In the genomic region with DNA sequence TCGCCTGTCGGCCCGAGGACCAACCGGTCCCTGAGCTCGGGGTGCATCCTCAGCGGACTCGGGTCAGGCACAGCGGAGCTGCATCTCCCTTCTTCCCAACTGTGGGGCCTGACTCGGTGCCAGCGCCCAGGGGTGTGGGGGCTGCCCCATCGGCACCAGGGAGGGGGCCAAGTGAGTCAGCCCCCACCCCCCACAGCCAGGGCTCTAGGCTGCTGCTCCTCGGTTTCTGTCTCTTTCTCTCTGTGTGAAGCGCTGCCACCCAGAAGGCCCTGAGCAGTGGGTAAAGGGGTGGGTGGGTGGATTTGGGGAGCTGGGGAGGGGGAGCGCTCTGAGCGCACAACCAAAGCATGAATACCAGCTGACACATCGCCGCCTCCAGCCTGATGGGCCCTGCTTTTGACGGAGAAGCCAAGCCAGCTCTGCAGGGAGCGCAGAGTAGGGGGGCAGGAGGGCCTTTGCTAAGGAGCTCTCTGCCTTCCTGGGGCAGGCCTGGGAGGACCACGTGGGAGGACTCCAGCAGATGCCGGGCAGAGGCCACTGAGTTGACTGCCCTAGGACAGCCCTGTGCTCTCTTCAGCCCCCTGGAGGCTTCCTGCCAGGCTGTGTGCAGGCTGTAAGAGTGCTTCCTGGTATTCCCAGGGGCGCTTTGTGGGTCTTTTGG, we compare ENCODE assay signal across 8 mouse cellular contexts. TPM values are rescaled to one million over a fixed set of nuclear protein-coding genes. Genes with fewer than 3 reads are reported as not detected.
DNase-seq lines count a peak whose midpoint lies in the region; ATAC-seq and TF ChIP-seq lines count a peak whose summit lies in the region.

No protein-coding gene starts in this region.

- no peak for TF ChIP-seq POLR2A in cerebellum, adult 2 months (IDR thresholded peaks at IDR 0.05; ENCODE audit: borderline replicate concordance, insufficient read depth, low read length)
- no peak for TF ChIP-seq POLR2A in small intestine, adult 2 months (IDR thresholded peaks at IDR 0.05; ENCODE audit: low read depth, low read length)

- H3K9me3 ChIP-seq in forebrain, embryonic 11.5 days (ENCODE audit: control insufficient read depth, low read length), result no peaks in the 10 kb centered on the region
- H3K9me3 ChIP-seq in hindbrain, embryonic 15.5 days, result no peaks in the 10 kb centered on the region

- intact Hi-C loops in left cerebral cortex, postnatal 14 days (cut with DNase I), result no loop called here

- CTCF ChIA-PET in Patski (lab: Charles Lee), result no interaction called here

- no peaks in the 10 kb centered on the region for H3K36me3 ChIP-seq in forebrain, embryonic 11.5 days (ENCODE audit: control insufficient read depth, insufficient read depth, low read length)
- no peaks in the 10 kb centered on the region for H3K36me3 ChIP-seq in hindbrain, embryonic 15.5 days
- no peaks in the 10 kb centered on the region for H3K36me3 ChIP-seq in small intestine, adult 2 months (ENCODE audit: control insufficient read depth, insufficient read depth, low read length)

- TF ChIP-seq CTCF in cerebellum, adult 2 months (IDR thresholded peaks at IDR 0.05; ENCODE audit: borderline replicate concordance, insufficient read depth, low read depth, low read length), result no peak
- TF ChIP-seq CTCF in Patski (IDR thresholded peaks at IDR 0.05), result no peak
- 0 out of 2 replicates have a peak, but pooled peaks have one; percentile 8 for TF ChIP-seq CTCF in small intestine, adult 2 months (IDR thresholded peaks at IDR 0.05; ENCODE audit: extremely low read depth, insufficient read length, insufficient replicate concordance, low read depth, low read length)

- H3K4me3 ChIP-seq in cerebellum, adult 2 months (replicated peaks; ENCODE audit: insufficient read depth, low read depth, low read length), result peak overlapping the region; percentile 79
- peak overlapping the region; percentile 60 for H3K4me3 ChIP-seq in forebrain, embryonic 11.5 days (ENCODE audit: low read depth, low read length)
- H3K4me3 ChIP-seq in hindbrain, embryonic 15.5 days, result peak overlapping the region; percentile 54
- H3K4me3 ChIP-seq in small intestine, adult 2 months (ENCODE audit: low read depth, low read length), result peak overlapping the region; percentile 74

- H3K27me3 ChIP-seq in cerebellum, adult 2 months (ENCODE audit: control insufficient read depth, insufficient read depth, low read length), result no peaks in the 10 kb centered on the region
- H3K27me3 ChIP-seq in Patski, result no peaks in the 10 kb centered on the region
- peaks cover 53% of the 10 kb centered on the region for H3K27me3 ChIP-seq in forebrain, embryonic 11.5 days (ENCODE audit: control insufficient read depth, insufficient read depth, low read length)
- peaks cover 21% of the 10 kb centered on the region for H3K27me3 ChIP-seq in hindbrain, embryonic 15.5 days
- peaks cover 48% of the 10 kb centered on the region for H3K27me3 ChIP-seq in small intestine, adult 2 months (ENCODE audit: control insufficient read depth, insufficient read depth, low read length)

- in situ Hi-C loops in Patski (cut with MboI; ENCODE audit: low pct_unique_long_range_greater_than_20kb), result no loop called here

- POLR2A ChIA-PET in Patski (lab: Charles Lee), result no interaction called here

- H3K9ac ChIP-seq in forebrain, embryonic 11.5 days (ENCODE audit: low read length), result peak overlapping the region; percentile 65
- peak overlapping the region; percentile 51 for H3K9ac ChIP-seq in hindbrain, embryonic 15.5 days

- peak in 1 of 2 experiments; percentile 50 for DNase-seq in cerebellum, adult 2 months
- no peak for DNase-seq in Patski (ENCODE audit: low read depth, low spot score)
- peak; percentile 71 for DNase-seq in forebrain, embryonic 11.5 days (ENCODE audit: low spot score)
- peak; percentile 68 to 70 for DNase-seq in left cerebral cortex, postnatal 14 days (ENCODE audit: low spot score in 2 of 2)

- no peaks in the 10 kb centered on the region for H3K4me1 ChIP-seq in cerebellum, adult 2 months (ENCODE audit: control insufficient read depth, insufficient read depth, low read length)
- peaks cover 33% of the 10 kb centered on the region for H3K4me1 ChIP-seq in forebrain, embryonic 11.5 days (replicated peaks; ENCODE audit: control insufficient read depth, insufficient read depth, low read length)
- peaks cover 40% of the 10 kb centered on the region for H3K4me1 ChIP-seq in hindbrain, embryonic 15.5 days (replicated peaks)
- peaks cover 5% of the 10 kb centered on the region for H3K4me1 ChIP-seq in small intestine, adult 2 months (ENCODE audit: control insufficient read depth, insufficient read depth, insufficient read length, low read length)

- H3K4me2 ChIP-seq in forebrain, embryonic 11.5 days (ENCODE audit: low read depth, low read length, severe bottlenecking), result peak overlapping the region; percentile 99
- peak overlapping the region; percentile 99 for H3K4me2 ChIP-seq in hindbrain, embryonic 15.5 days

- ATAC-seq in cerebellum, adult (ENCODE audit: insufficient number of reproducible peaks, low FRiP score, low TSS enrichment), result no peak
- peak; percentile 48 for ATAC-seq in Patski
- ATAC-seq in forebrain, embryonic 11.5 days (replicated peaks; ENCODE audit: low FRiP score), result peak; percentile 42
- ATAC-seq in hindbrain, embryonic 15.5 days (ENCODE audit: low FRiP score, low read depth), result peak; percentile 43
- peak; percentile 45 for ATAC-seq in megakaryocyte, adult 5-6 weeks (ENCODE audit: poor library complexity, severe bottlenecking)

- H3K27ac ChIP-seq in cerebellum, adult 2 months (ENCODE audit: insufficient read depth, low read length), result no peak overlapping the region
- no peak overlapping the region for H3K27ac ChIP-seq in forebrain, embryonic 11.5 days (ENCODE audit: low read depth, low read length)
- peak overlapping the region; percentile 60 for H3K27ac ChIP-seq in hindbrain, embryonic 15.5 days (replicated peaks)
- H3K27ac ChIP-seq in small intestine, adult 2 months (ENCODE audit: insufficient read depth, low read depth, low read length), result no peak overlapping the region

- 15% methylated on average over 22 of the region's 22 CpGs for WGBS in cerebellum, adult 2 months
- WGBS in forebrain, embryonic 11.5 days, result 1% methylated on average over 21 of the region's 22 CpGs
- WGBS in hindbrain, embryonic 15.5 days, result 1% methylated on average over 22 of the region's 22 CpGs
- WGBS in small intestine, adult 2 months, result 7% methylated on average over 22 of the region's 22 CpGs

RNA-seq across cellular contexts. Expression of gene Ntng2, which starts 0.5 kb away (rescaled TPM):
- 25.7 and 26.0 TPM in 2 replicates for polyA plus RNA-seq in cerebellum, adult 2 months (2012; rRNA removed)
- 16.8 TPM for polyA plus RNA-seq in Patski (2021)
- 1.6 and 2.4 TPM in 2 replicates for polyA plus RNA-seq in forebrain, embryonic 11.5 days (2014; fragmentation: Nextera tagmentation; extraction: Ambion mirVana)
- 3.9 and 5.5 TPM in 2 replicates for polyA plus RNA-seq in hindbrain, embryonic 15.5 days (2015; fragmentation: Nextera tagmentation; extraction: Ambion mirVana)
- total RNA-seq in left cerebral cortex, postnatal 14 days (2021), result 100 to 1,000 TPM; 107 TPM
- 22.2 and 24.6 TPM in 2 replicates for total RNA-seq in megakaryocyte, adult 5-6 weeks (2015)
- total RNA-seq in megakaryocyte, adult 5-6 weeks (2017), result 8.4 and 22.8 TPM in 2 replicates
- 15.8 and 23.4 TPM in 2 replicates for polyA plus RNA-seq in small intestine, adult 2 months (2012; rRNA removed)
